Mouse (Mus musculus): ENCODE results near the gene Gorasp1.
A peak's percentile ranks its signal among the peaks of the same experiment; 100 is the strongest.

The Gorasp1 gene

DNA sequence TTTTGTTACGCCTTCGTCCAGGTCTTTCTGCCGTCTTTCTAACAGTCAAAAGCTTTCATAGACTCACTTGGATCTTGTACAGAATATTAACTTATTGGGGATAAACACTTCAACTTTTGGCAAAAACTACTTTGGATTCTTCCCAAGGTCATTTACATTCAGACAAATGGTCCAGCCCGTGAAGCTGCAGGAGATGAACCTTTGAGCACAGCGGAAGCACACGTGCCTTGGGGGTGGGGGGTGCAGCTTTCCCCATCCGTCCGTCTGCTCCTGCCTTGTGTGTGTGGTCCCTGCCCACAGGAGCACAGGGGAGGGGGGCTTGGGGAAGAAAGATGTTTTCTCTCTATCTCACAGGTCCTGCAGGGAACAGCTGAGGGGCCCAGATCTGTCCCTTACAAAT is 11.6 kb downstream of the Gorasp1 start:
- no peak for DNase-seq (ENCODE audit: low spot score)

GRCm38 (mm10) chr9:119925120-119925657 is 12.2 kb downstream of the Gorasp1 start:
- no peak for DNase-seq (ENCODE audit: low spot score)

GRCm38 (mm10) chr9:119923462-119923861 is 13.9 kb downstream of the Gorasp1 start:
- DNase-seq (ENCODE audit: low spot score), result no peak

DNA sequence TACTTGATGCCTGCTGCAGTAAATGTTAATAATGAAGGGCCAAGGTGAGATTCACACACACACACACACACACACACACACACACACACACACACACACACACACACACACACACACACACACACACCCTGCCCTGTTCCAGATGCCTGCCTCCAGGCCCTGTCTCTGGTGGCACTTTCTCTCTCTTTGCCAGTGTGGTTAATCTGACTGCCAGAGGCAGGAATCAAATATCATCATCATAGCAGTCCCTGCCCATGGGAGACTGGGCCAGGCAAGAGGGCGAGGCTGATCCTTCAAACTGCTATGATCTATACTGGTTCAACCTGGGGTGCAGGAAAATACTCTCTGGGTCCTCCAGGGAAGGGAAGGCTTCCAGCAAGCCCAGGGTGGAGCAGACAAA is 17.5 kb downstream of the Gorasp1 start:
- no peak for DNase-seq (ENCODE audit: low spot score)

GRCm38 (mm10) chr9:119913087-119913838 is 24.1 kb downstream of the Gorasp1 start:
- DNase-seq (ENCODE audit: low spot score), result no peak

DNA sequence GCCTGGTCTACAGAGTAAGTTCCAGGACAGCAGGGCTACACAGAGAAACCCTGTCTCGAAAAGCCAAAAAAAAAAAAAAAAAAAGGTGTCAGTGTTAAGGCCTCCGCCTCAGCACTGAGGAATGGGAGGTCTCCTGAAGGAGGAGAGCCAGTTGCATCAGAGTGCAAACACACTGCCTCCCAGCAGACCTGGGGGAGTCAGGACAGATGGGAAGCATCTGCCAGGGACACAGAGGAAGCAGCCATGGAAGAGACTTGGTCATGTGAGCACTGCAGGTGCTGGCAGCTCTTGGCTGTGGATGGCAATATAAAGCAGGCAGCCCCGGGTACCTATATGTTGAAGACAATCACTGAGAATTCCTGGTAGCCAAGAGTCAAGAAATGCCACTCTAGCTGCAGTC is 27.4 kb downstream of the Gorasp1 start:
- DNase-seq (ENCODE audit: low spot score), result no peak

DNA sequence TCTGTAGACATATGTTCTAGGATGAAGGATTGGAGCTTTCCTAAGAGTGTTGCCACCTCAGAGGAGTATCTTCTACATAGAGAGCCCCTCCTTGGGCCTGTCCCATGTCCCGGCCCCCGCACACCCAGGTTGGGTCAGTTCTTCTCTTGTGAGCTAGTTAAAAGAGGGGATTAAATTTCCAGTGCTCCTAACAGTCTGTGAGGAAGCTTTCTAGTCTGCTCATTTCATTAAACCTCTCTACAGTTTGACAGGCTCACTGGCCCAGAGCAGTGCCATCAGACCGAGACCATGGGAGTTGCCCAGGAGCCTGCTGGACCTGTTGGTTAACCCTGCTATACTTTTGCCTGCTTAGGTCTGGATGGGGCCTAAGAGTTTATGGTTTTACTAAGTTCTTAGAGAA is 28.7 kb downstream of the Gorasp1 start:
- DNase-seq (ENCODE audit: low spot score), result no peak

DNA sequence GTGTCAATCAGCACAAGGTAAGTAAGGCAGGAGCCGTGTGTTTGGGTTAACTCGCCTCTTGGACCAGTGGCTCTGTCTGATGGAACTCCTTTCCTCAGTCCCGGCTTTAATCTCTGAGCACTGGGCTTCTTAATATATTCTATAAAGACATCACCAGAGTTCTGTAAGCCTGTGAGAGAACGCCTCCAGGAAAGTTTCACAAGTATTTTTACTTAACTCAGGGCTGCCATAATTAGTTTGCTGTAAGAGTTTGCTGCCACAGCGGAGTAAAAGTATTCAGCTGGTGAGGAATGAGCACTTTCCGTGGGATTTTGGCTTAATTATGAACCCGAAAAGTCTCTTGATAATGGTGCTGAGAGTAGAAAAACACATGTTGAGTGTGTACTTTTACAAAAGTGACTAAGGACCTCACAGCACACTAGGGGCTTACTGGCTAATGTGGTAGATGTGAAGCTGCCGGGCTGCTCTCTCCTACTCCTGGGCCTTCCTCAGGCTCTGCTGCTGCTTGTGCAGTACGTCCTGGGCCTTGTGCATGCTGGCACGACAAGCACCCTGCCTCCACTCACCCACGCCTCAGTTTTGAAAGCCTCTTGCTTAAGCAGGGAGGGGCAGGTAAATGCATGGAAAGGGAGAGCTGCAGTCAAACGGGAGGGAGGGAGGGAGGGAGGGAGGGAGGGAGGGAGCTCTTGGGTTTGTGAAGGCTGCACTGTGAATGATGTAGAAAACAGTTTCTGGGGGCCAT is 34.8 kb downstream of the Gorasp1 start:
- DNase-seq (ENCODE audit: low spot score), result no peak

GRCm38 (mm10) chr9:119899446-119899845 is 37.9 kb downstream of the Gorasp1 start:
- no peak for DNase-seq (ENCODE audit: low spot score)

GRCm38 (mm10) chr9:119895040-119895721 is 42.2 kb downstream of the Gorasp1 start:
- DNase-seq (ENCODE audit: low spot score), result no peak

- peak; percentile 95 for DNase-seq (ENCODE audit: low spot score)
Observed at GRCm38 (mm10) chr9:119894339-119895009, 42.9 kb downstream of the Gorasp1 start, which contains the start of gene Wdr48. Gene Wdr48, plus strand, starts transcription at chr9:119894878.

- DNase-seq (ENCODE audit: low spot score), result no peak
Observed at GRCm38 (mm10) chr9:119893881-119894280, 43.5 kb downstream of the Gorasp1 start.

- DNase-seq (ENCODE audit: low spot score), result no peak
Observed at GRCm38 (mm10) chr9:119890692-119891091, 46.7 kb downstream of the Gorasp1 start.

GRCm38 (mm10) chr9:119889446-119889845 is 47.9 kb downstream of the Gorasp1 start:
- DNase-seq (ENCODE audit: low spot score), result no peak

GRCm38 (mm10) chr9:119888843-119889246 is 48.5 kb downstream of the Gorasp1 start:
- DNase-seq (ENCODE audit: low spot score), result no peak

DNA sequence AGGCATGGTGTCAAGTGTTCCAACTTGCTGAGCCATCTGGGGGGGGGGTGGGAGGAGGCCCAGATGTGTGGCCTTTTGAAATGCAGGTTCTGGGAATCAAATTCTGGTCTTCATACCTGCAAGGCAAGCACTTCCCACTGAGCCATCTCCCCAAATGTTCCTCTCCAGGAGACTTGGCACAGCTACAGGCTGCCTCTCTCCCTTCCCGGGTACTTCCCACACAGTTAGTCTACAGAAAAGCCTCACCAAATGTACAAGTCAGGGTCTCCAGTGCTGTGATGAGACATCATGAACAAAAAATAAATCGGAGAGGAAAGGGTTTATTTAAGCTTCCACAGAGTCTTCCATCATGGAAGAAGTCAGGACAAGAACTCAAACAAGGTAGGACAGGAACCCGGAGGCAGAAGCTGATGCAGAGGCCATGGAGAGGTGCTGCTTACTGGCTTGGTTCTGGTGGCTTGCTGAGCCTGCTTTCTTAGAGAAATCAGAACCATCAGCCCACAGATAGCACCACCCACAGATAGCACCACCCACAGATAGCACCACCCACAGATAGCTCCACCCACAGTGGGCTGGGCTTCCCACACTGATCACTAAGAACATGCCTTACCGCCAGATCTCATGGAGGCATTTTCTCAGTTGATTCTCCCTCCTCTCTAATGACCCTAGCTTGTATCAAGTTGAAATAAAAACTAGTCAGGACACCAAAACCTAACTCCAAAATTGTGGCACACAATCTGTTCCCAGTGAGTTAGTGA is 50.0 kb downstream of the Gorasp1 start:
- DNase-seq (ENCODE audit: low spot score), result no peak
